Mouse (Mus musculus): ENCODE data around the gene Edn1.

GRCm38 (mm10) chr13:42328576-42328975 lies 27.3 kb downstream of the Edn1 start:
- no peak for TF ChIP-seq CTCF (conservative IDR thresholded peaks at IDR 0.05; ENCODE audit: insufficient read depth, insufficient read length, low read depth, low read length)
- no peak for TF ChIP-seq POLR2A (IDR thresholded peaks at IDR 0.05; ENCODE audit: low read depth, low read length)
